Mouse (Mus musculus) urinary bladder, postnatal 0 days (tissue): ENCODE results near the gene H1foo. TPM values are rescaled to one million over a fixed set of nuclear protein-coding genes. Genes with fewer than 3 reads are reported as not detected.

ENCODE experiments used
- polyA plus RNA-seq: library from polyadenylated mRNA; unstranded; fragments of >200 nt; fragmentation: Nextera tagmentation; extraction: Ambion mirVana; gene quantifications from 2 replicates; pipeline ENCODE4 v1.2.1, GENCODE M21; 2015

Gene H1foo
- polyA plus RNA-seq, result not detected in 2 replicates

DNA sequence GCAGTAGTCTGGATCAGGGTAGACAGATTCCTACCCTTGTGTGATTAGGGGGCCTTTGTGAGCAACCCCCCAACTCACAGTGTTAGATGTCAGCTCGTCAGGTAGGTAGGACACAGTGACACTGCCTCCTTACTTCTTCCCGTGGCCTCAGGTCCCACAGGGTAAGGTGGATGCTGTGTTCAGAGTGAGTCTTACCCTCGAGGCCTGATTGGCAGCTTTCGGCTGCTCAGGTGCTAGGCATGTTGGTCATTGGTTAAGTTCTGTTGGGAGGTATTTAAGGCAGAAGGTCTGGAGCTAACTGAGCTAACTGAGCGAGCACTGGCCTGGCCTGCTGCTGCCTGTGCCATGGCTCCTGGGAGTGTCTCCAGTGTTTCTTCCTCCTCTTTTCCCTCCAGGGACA is at the start of gene H1foo:
Gene H1foo (plus strand): TSS at position 301 of the 400 bp plus-strand sequence.

GRCm38 (mm10) chr6:115931639-115932038 is 13.1 kb upstream of the H1foo start, which contains the start of gene Rho:
Gene Rho, plus strand, starts transcription at chr6:115931748.

DNA sequence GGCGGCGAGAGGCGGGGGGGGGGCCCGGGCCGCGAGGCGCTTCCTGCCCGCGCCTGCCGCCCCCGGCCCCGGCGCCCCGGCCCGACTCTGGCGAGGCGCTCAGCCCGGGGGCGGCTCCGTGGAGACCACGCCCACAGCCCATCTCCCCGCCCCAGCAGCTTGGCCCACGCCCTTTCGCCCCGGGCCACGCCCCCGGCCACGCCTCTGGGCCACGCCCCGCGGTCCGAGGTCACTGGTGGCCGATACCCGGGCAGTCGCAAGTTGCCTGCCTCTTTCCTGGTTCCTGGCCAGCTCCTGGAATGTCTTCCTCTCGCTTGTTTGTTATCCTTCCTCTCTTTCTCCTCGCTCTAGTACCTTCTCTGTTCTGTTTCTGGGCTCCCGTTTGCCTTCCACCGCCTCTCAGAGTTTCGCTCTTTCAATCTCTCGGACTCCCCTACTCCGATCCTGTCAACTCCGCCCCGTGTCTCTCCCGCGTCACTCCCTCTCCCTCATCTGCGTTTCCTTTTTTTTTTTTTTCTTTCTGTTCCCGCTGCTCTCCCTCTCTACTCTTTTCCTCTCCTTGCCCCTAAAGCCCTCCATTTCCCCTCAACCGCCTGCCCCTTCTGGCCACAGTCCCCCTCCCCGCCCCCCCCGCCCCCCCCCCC is 50.3 kb downstream of the H1foo start, which contains the start of gene Plxnd1:
Gene Plxnd1 (minus strand): TSS at position 129 of the 644 bp plus-strand sequence.

Other genes starting within 250 kb of the H1foo start
- 30.7 and 33.4 TPM in 2 replicates for gene Tmem40, start 182.5 kb upstream of the H1foo start, polyA plus RNA-seq
- 3.6 and 3.7 TPM in 2 replicates for gene Cand2, start 170.4 kb upstream of the H1foo start, polyA plus RNA-seq
- 1,823 and 1,855 TPM in 2 replicates for gene Rpl32, start 136.2 kb upstream of the H1foo start, polyA plus RNA-seq
- 0.11 and 0.24 TPM in 2 replicates for gene Efcab12, start 106.5 kb upstream of the H1foo start, polyA plus RNA-seq
- 4.1 and 4.3 TPM in 2 replicates for gene Mbd4, start 91.6 kb upstream of the H1foo start, polyA plus RNA-seq
- gene Ift122, start 91.5 kb upstream of the H1foo start, polyA plus RNA-seq, result 5.2 and 6.2 TPM in 2 replicates
- gene Rho, start 13.2 kb upstream of the H1foo start, polyA plus RNA-seq, result 0.10 TPM in 1 of 2 replicates, not detected in the other
- 8.4 and 8.5 TPM in 2 replicates for gene Plxnd1, start 50.1 kb downstream of the H1foo start, polyA plus RNA-seq
- gene Tmcc1, start 248.5 kb downstream of the H1foo start, polyA plus RNA-seq, result 8.8 and 10.0 TPM in 2 replicates